Mouse (Mus musculus) heart, postnatal 10 days (tissue): ENCODE measurements around the gene Sprr2a3. TPM values are rescaled to one million over a fixed set of nuclear protein-coding genes. Genes with fewer than 3 reads are reported as not detected.

ENCODE experiments used
- DNase-seq, 2 experiments: peaks; one replicate each; pipeline ENCODE4 v3.0.0; 2021
- intact Hi-C: fragments of 180-260 bp; cut with DNase I; formaldehyde crosslinking; loops from one replicate; pipeline ENCODE4 v1.15.1; 2025
- total RNA-seq, 2 experiments: library from RNA; stranded (reverse); gene quantifications; 2 replicates each; pipeline ENCODE4 v1.2.3; 2021

Sprr2a3 gene
- total RNA-seq, 2 experiments from 2014 or later = not detected

GRCm38 (mm10) chr3:92338840-92339239, 53.6 kb downstream of the Sprr2a3 start, which contains the start of gene Sprr2d:
TSS of gene Sprr2d (plus strand) at chr3:92339140.
- DNase-seq = no peak
- intact Hi-C loops = no loop called here

Other genes with a start within 250 kb of the Sprr2a3 start
- not detected for gene Lor, start 202.3 kb upstream of the Sprr2a3 start, total RNA-seq
- not detected for gene Prr9, start 161.5 kb upstream of the Sprr2a3 start, total RNA-seq
- gene Lelp1, start 142.7 kb upstream of the Sprr2a3 start, total RNA-seq = not detected
- not detected for gene Sprr2a1, start 69.6 kb upstream of the Sprr2a3 start, total RNA-seq
- gene Sprr2a2, start 69.5 kb upstream of the Sprr2a3 start, total RNA-seq = 1 to 10 TPM; 2.6 to 3.4 TPM
- gene Sprr2b, start 31.2 kb downstream of the Sprr2a3 start, total RNA-seq = not detected
- not detected for gene Sprr2d, start 53.7 kb downstream of the Sprr2a3 start, total RNA-seq
- gene Sprr2e, start 66.7 kb downstream of the Sprr2a3 start, total RNA-seq = not detected
- not detected for gene Sprr2f, start 79.8 kb downstream of the Sprr2a3 start, total RNA-seq
- not detected for gene Sprr2h, start 100.3 kb downstream of the Sprr2a3 start, total RNA-seq
- gene Sprr2i, start 122.6 kb downstream of the Sprr2a3 start, total RNA-seq = not detected
- not detected for gene Sprr2j-ps, start 132.7 kb downstream of the Sprr2a3 start, total RNA-seq
- 1 to 10 TPM; 3.9 to 5.2 TPM for gene Gm9774, start 144.0 kb downstream of the Sprr2a3 start, total RNA-seq
- not detected for gene Sprr2k, start 147.2 kb downstream of the Sprr2a3 start, total RNA-seq
- not detected for gene Sprr1b, start 153.4 kb downstream of the Sprr2a3 start, total RNA-seq
- not detected for gene Sprr3, start 173.3 kb downstream of the Sprr2a3 start, total RNA-seq
- not detected for gene Sprr1a, start 200.5 kb downstream of the Sprr2a3 start, total RNA-seq
- not detected for gene Sprr4, start 215.1 kb downstream of the Sprr2a3 start, total RNA-seq
- gene 2310046K23Rik, start 249.1 kb downstream of the Sprr2a3 start, total RNA-seq = not detected